Mouse (Mus musculus) liver, embryonic 14.5 days (tissue): ENCODE measurements around the gene Dpf2.

Experiments used
- CTCF ChIP-seq: IDR thresholded peaks from 2 replicates; pipeline ENCODE4 v1.5.1; 2016; ENCODE audit warnings: antibody characterized with exemption, low read depth, control low read depth
- EP300 ChIP-seq: IDR thresholded peaks from 2 replicates; pipeline ENCODE4 v1.6.1; 2016; ENCODE audit warnings: antibody characterized with exemption, low read depth

DNA sequence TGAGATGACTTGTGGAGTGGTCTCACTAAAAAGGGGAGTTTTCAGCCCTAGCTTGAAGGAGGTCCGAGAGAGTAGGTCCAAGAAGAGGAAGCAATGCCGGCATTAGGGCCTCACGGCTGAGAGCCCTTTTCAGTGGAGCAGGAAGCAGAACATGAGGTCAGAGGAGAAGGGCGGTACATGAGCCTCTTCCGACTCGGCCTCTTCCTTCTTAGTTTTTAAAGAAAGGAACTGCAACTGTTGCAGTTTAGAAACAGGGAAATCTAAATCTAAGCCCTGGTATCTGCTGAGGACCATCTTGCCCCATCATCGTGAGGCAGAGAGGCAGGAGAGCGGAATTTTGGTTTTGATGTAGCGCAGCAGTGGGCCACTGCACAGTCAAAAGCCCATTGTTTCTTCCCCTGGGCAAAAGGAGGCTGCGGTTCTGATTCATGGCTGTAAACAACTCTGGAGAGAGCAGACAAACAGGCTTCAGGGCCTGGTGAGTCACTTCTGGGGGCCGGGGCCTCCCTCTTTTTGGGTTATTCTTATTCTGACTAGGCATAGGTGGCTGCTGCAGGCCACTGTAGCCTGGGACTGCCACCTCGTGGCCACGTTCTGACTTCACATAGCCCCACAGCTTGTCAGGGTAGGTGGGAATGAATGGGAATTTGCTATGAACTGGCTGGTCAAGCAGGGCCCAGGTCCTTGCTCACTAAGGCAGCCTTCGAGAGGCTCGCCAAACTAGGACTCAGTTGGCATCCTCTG is 35.0 kb downstream of the Dpf2 start, which contains the start of gene Slc25a45:
- TF ChIP-seq EP300 (no peak), CTCF (peak; percentile 89)
